Mouse (Mus musculus) gastrocnemius, adult 2 months (tissue): ENCODE results near the gene Eml5. TPM values are rescaled to one million over a fixed set of nuclear protein-coding genes. Genes with fewer than 3 reads are reported as not detected.

Experiments used
- DNase-seq: peaks from one replicate; pipeline ENCODE4 v3.0.0; 2022
- H3K27ac ChIP-seq: fragments of 200-600 bp; 2 replicates; pipeline ENCODE4 v1.8.1; 2022; ENCODE audit warnings: mild to moderate bottlenecking
- H3K4me3 ChIP-seq: fragments of 200-600 bp; 2 replicates; pipeline ENCODE4 v1.8.1; 2022; ENCODE audit warnings: mild to moderate bottlenecking, moderate library complexity
- CTCF ChIP-seq: fragments of 200-600 bp; IDR thresholded peaks from 2 replicates; pipeline ENCODE4 v1.8.1; 2022; ENCODE audit warnings: antibody characterized with exemption, mild to moderate bottlenecking, moderate library complexity
- intact Hi-C: fragments of 180-260 bp; cut with DNase I; formaldehyde crosslinking; loops from one replicate; pipeline ENCODE4 v1.15.1; 2025
- total RNA-seq, 2 experiments: library from RNA; stranded (reverse); gene quantifications; 2 replicates each; pipeline ENCODE4 v1.2.3; 2021

Gene Eml5
- total RNA-seq, 2 experiments from 2014 or later = 2.0 to 2.2 TPM

- no peak overlapping the region for H3K27ac ChIP-seq
- no peak overlapping the region for H3K4me3 ChIP-seq
- TF ChIP-seq CTCF = no peak
- intact Hi-C loops = no loop called here
- DNase-seq = no peak
Measured at GRCm38 (mm10) chr12:98804078-98804748, 97.1 kb downstream of the Eml5 start.

GRCm38 (mm10) chr12:98802245-98802644 is 99.0 kb downstream of the Eml5 start:
- Histone ChIP-seq H3K27ac (no peak overlapping the region), H3K4me3 (no peak overlapping the region)
- no peak for DNase-seq
- intact Hi-C loops = no loop called here
- no peak for TF ChIP-seq CTCF

- H3K27ac ChIP-seq = no peak overlapping the region
- DNase-seq = no peak
- intact Hi-C loops = no loop called here
- no peak for TF ChIP-seq CTCF
- no peak overlapping the region for H3K4me3 ChIP-seq
Measured at GRCm38 (mm10) chr12:98800334-98800733, 101.0 kb downstream of the Eml5 start.

GRCm38 (mm10) chr12:98795731-98796318 is 105.5 kb downstream of the Eml5 start:
- intact Hi-C loops = no loop called here
- no peak for DNase-seq
- Histone ChIP-seq H3K27ac (no peak overlapping the region), H3K4me3 (no peak overlapping the region)
- TF ChIP-seq CTCF = no peak

GRCm38 (mm10) chr12:98784251-98784650 is 117.0 kb downstream of the Eml5 start:
- Histone ChIP-seq H3K27ac (peak overlapping the region; percentile 28; the same call in 1 of the 2 replicates), H3K4me3 (no peak overlapping the region)
- DNase-seq = no peak
- intact Hi-C loops = loop anchor here (10.0 kb wide), 1 partner anchor 109 kb away; no protein-coding TSS in a partner anchor
- no peak for TF ChIP-seq CTCF

GRCm38 (mm10) chr12:98779148-98779547 is 122.1 kb downstream of the Eml5 start:
- no peak overlapping the region for H3K27ac ChIP-seq
- peak; percentile 60 for TF ChIP-seq CTCF
- intact Hi-C loops = no loop called here
- H3K4me3 ChIP-seq = no peak overlapping the region
- no peak for DNase-seq

GRCm38 (mm10) chr12:98777509-98777908 is 123.8 kb downstream of the Eml5 start:
- no peak overlapping the region for H3K27ac ChIP-seq
- no peak for DNase-seq
- TF ChIP-seq CTCF = no peak
- no peak overlapping the region for H3K4me3 ChIP-seq
- intact Hi-C loops = no loop called here

GRCm38 (mm10) chr12:98766241-98766640 is 135.0 kb downstream of the Eml5 start:
- intact Hi-C loops = no loop called here
- no peak for TF ChIP-seq CTCF
- H3K4me3 ChIP-seq = no peak overlapping the region

GRCm38 (mm10) chr12:98759700-98760099 is 141.6 kb downstream of the Eml5 start:
- no peak for TF ChIP-seq CTCF
- Histone ChIP-seq H3K4me3 (no peak overlapping the region), H3K27ac (no peak overlapping the region)
- intact Hi-C loops = no loop called here
- DNase-seq = no peak

More at GRCm38 (mm10) chr12:98766241-98766640, 135.0 kb downstream of the Eml5 start:
- no peak overlapping the region for H3K27ac ChIP-seq
- DNase-seq = no peak

GRCm38 (mm10) chr12:98757636-98758035 is 143.6 kb downstream of the Eml5 start:
- peak; percentile 25 for DNase-seq

GRCm38 (mm10) chr12:98747380-98747753 is 153.9 kb downstream of the Eml5 start:
- intact Hi-C loops = loop anchor here (2.0 kb wide), 1 partner anchor 73 kb away; no protein-coding TSS in a partner anchor
- peak overlapping the region; percentile 95 for H3K27ac ChIP-seq
- H3K4me3 ChIP-seq = peak overlapping the region; percentile 96
- no peak for DNase-seq
- TF ChIP-seq CTCF = no peak

More at GRCm38 (mm10) chr12:98757636-98758035, 143.6 kb downstream of the Eml5 start:
- Histone ChIP-seq H3K27ac (no peak overlapping the region), H3K4me3 (no peak overlapping the region)
- TF ChIP-seq CTCF = peak; percentile 27
- intact Hi-C loops = no loop called here

- intact Hi-C loops = loop anchor here (2.0 kb wide), 1 partner anchor 72 kb away; no protein-coding TSS in a partner anchor
- TF ChIP-seq CTCF = peak; percentile 80
- peak within 1 kb of the TSS; percentile 96 for H3K4me3 ChIP-seq
- peak; percentile 96 for DNase-seq
- H3K27ac ChIP-seq = peak within 1 kb of the TSS; percentile 95
Measured at GRCm38 (mm10) chr12:98746746-98747379, 154.4 kb downstream of the Eml5 start, which contains the start of gene Zc3h14. Gene Zc3h14, plus strand, starts transcription at chr12:98746964.

GRCm38 (mm10) chr12:98746131-98746530 is 155.2 kb downstream of the Eml5 start:
- TF ChIP-seq CTCF = peak; percentile 61
- Histone ChIP-seq H3K4me3 (peak overlapping the region; percentile 96), H3K27ac (peak overlapping the region; percentile 76)
- peak; percentile 59 for DNase-seq
- intact Hi-C loops = loop anchor here (2.0 kb wide), 1 partner anchor 71 kb away; no protein-coding TSS in a partner anchor
